Mouse (Mus musculus) limb, embryonic 13.5 days (tissue): Measurements from ENCODE around the gene Trmt2b. TPM values are rescaled to one million over a fixed set of nuclear protein-coding genes. Genes with fewer than 3 reads are reported as not detected.
"Not testable (repeated sequence)": the region's sequence is repeated elsewhere in the genome, so short reads cannot be mapped to it uniquely, and the experiment has no call there.

Experiments used
- ATAC-seq: fragments of 200-750 bp; cut with Nextera tagmentation; 2 replicates; pipeline ENCODE4 v1.8.0; 2017; ENCODE audit warnings: low read depth, moderate number of reproducible peaks, moderate TSS enrichment; ENCODE audit not compliant: low FRiP score
- H3K27ac ChIP-seq: fragments of 300-500 bp; sonication (generic); 2 replicates; pipeline ENCODE4 v1.5.1; 2015; ENCODE audit warnings: inconsistent platforms, mild to moderate bottlenecking, moderate library complexity
- H3K27me3 ChIP-seq: fragments of 300-500 bp; sonication (generic); 2 replicates; pipeline ENCODE4 v1.6.1; 2015; ENCODE audit warnings: mild to moderate bottlenecking, inconsistent platforms
- H3K36me3 ChIP-seq: fragments of 300-500 bp; sonication (generic); 2 replicates; pipeline ENCODE4 v1.6.1; 2015; ENCODE audit warnings: inconsistent platforms, mild to moderate bottlenecking, moderate library complexity
- H3K4me1 ChIP-seq: fragments of 300-500 bp; sonication (generic); 2 replicates; pipeline ENCODE4 v1.6.1; 2015; ENCODE audit warnings: inconsistent platforms
- H3K4me2 ChIP-seq: fragments of 300-500 bp; sonication (generic); replicated peaks from 2 replicates; pipeline ENCODE4 v1.6.1; 2015; ENCODE audit warnings: inconsistent platforms, mild to moderate bottlenecking, moderate library complexity
- H3K4me3 ChIP-seq: fragments of 300-500 bp; sonication (generic); 2 replicates; pipeline ENCODE4 v1.5.1; 2015; ENCODE audit warnings: moderate library complexity, mild to moderate bottlenecking, inconsistent platforms
- H3K9ac ChIP-seq: fragments of 300-500 bp; sonication (generic); 2 replicates; pipeline ENCODE4 v1.6.1; 2015; ENCODE audit warnings: mild to moderate bottlenecking, inconsistent platforms
- H3K9me3 ChIP-seq: fragments of 300-500 bp; sonication (generic); 2 replicates; pipeline ENCODE4 v1.6.1; 2016; ENCODE audit warnings: inconsistent platforms
- WGBS: fragments of 180-500 bp; shearing (Covaris S2); methylation state at CpG from one replicate; pipeline ENCODE4 v1.1.7; 2015; 5-methylcytosine and 5-hydroxymethylcytosine counted together
- polyA plus RNA-seq: library from polyadenylated mRNA; unstranded; fragments of >200 nt; fragmentation: Nextera tagmentation; extraction: Ambion mirVana; gene quantifications from 2 replicates; pipeline ENCODE4 v1.2.1, GENCODE M21; 2015

Gene Trmt2b
- 12.4 and 13.5 TPM in 2 replicates for polyA plus RNA-seq

DNA sequence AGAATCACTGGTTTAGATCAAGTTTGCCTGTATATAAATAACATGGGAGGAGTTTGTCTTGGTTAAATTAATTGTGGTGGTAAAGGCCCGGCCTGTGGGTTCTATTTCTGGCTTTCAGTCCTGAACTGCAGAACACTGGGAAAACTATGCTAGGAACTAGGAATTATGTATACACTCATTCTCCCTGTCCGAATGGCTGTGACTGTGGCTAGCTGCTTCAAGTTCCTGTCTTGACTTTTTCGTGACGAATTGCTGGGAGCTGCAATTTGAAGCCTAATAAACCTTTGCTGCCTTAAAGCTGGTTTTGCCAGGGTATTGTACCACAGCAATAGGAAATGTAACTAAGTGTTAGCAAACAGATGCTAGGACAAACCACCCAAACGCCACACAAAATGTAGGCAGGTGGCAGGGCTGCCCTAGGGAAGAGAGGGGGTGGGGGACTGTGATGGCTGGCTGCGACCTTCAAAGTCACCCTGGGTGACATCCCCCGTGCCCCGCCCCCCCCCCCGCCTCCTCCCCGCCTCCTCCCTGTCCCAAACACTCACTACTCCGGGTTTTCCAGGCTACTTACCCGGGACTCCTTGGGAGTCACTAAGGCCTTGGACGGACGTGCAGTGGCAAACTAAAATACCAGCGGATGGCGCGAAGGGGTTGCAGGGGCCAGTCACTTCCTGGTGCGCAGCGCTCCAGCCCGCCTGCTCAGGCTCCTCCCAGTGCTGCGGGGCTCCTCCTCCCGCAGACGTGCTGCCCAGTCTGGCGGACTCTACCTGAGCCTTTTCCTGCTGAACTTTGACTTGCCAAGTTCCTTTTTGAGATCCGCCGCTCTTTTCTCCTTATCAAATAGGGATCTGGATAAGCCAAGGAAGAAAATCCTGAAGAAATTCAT is at the start of gene Trmt2b:
Gene Trmt2b (minus strand): TSS at position 710 of the 886 bp plus-strand sequence.
- H3K9ac ChIP-seq = no peak within 1 kb of the TSS; the same call in 1 of the 2 replicates
- peak within 1 kb of the TSS; percentile 44 for H3K4me3 ChIP-seq
- no peaks in the 10 kb centered on the region for H3K4me1 ChIP-seq
- H3K27me3 ChIP-seq = peaks cover 7% of the 10 kb centered on the region; the same call in 1 of the 2 replicates
- peak; percentile 89 for ATAC-seq
- H3K4me2 ChIP-seq = peak within 1 kb of the TSS; percentile 57
- peak within 1 kb of the TSS; percentile 52; the same call in 1 of the 2 replicates for H3K27ac ChIP-seq
- H3K36me3 ChIP-seq = no peaks in the 10 kb centered on the region
- no peaks in the 10 kb centered on the region for H3K9me3 ChIP-seq
- 14% methylated on average over 26 of the region's 26 CpGs for WGBS

DNA sequence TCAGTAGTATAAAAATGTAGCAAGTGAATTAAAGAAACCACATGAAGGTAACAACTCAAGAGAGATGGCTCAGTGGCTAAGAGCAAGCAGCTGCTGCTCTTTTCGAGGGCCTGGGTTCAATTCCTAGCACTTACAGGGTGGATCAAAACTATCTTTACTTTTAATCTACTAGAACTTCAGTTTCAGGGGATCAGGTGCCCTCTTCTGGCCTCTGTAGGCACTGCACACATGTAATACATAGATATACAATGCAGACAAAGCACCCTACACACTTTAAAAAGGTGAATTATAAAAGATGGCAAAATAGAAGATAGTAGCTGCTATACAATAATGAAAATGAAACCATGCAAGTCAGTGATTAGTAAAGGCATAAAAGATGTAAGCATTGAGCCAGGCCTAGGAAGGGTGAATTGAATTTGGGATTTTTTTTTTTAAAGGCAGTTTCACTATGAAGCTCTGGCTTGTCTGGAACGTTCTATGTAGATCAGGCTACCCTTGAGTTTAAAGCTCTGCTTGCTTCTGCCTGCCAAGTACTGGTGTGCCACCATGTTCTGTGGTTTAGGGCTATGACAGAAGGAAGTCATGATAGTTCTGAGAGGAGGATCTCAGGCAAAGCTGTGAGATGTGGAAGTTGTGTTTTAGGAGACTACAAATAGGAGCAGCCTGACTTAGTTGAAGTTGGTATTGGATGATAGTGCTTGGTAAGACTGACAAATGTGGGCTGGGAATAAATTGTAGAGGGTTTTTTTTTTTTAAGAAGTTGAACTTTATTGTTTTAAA is 42.6 kb upstream of the Trmt2b start:
- Histone ChIP-seq H3K36me3 (no peaks in the 10 kb centered on the region; the same call in 1 of the 2 replicates), H3K9me3 (no peaks in the 10 kb centered on the region), H3K27me3 (no peaks in the 10 kb centered on the region), H3K4me1 (no peaks in the 10 kb centered on the region), H3K4me3 (no peak overlapping the region), H3K9ac (no peak overlapping the region), H3K27ac (no peak overlapping the region), H3K4me2 (no peak overlapping the region)
- ATAC-seq = no peak
- WGBS = 81% methylated on average over 2 of the region's 2 CpGs

DNA sequence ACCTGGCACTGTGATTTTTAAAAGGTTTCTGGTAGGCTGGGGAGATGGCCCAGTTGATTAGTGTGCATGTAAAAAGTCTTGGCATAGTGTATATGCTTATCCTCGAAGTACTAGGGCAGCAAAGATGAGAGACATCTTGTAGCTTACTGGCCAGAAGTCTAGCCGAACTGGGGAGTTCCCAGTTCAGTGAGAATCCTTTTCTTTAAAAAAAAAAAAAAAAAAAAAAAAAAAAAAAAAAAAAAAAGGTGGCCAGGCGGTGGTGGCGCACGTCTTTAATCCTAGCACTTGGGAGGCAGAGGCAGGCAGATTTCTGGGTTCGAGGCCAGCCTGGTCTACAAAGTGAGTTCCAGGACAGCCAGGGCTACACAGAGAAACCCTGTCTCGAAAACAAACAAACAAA is 34.4 kb upstream of the Trmt2b start:
- not testable (repeated sequence) for H3K9ac ChIP-seq, H3K4me1 ChIP-seq, H3K4me3 ChIP-seq, H3K4me2 ChIP-seq, H3K27me3 ChIP-seq, H3K27ac ChIP-seq, ATAC-seq, H3K9me3 ChIP-seq, H3K36me3 ChIP-seq
- 79% methylated on average over 4 of the region's 7 CpGs for WGBS

DNA sequence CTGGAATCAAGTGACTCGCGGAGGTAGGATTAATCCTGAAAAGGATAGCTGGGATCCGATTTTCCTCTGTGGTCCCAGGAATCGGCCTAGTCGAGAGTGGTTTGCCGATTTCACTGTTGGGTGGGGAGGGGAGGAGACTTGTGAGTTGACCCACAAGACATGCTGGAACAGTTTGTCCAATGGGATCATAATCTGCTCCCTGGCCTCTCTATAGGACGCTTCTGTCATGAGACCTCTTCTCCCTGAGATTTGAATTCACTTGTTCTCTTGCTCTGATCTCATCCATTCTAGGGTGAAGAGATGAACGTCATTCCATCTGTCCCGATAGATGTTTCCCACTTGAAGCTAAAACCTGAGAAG is 31.5 kb upstream of the Trmt2b start:
- Histone ChIP-seq H3K27me3 (no peaks in the 10 kb centered on the region; the same call in 1 of the 2 replicates), H3K36me3 (no peaks in the 10 kb centered on the region; the same call in 1 of the 2 replicates), H3K4me2 (peak overlapping the region; percentile 60), H3K4me1 (peaks cover 8% of the 10 kb centered on the region), H3K9me3 (no peaks in the 10 kb centered on the region), H3K9ac (peak overlapping the region; percentile 43; the same call in 1 of the 2 replicates), H3K4me3 (peak overlapping the region; percentile 47), H3K27ac (no peak overlapping the region)
- ATAC-seq = peak; percentile 77
- 20% methylated on average over 9 of the region's 9 CpGs for WGBS

DNA sequence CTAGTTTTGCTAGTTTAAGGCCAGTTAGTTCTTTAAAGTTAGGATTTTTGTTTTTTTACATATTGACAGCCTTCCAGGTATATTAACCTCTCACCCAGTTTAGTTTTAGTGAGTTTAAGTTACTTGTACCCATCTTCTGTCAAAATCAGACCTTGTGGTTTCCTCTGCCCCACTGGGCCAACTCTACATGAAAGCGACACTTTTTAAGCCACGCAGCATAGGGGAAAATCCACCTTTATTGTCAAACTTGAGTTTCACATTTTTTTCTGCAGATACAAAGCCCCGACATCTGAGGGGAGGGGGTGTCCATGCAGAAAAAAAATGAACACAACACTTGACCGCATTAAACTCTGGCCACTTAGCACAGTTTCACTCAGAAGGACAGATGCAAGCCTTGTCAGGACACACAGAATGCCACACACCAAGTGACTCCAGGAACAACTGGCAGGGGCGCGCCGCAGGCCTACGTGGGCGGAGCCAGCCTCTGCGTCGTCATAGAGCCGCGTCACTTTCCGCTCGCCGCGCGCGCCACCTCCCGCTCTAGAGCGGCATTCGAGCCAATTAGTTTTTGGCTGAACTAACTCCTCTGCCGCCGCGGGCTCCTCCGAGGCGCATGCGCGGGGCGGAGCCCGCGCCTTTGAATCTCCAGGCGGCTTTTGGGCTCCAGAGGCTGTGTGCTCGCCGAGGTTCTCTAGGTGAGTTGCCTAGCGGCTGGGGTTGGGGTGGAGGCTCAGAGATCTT is 30.9 kb upstream of the Trmt2b start, which contains the start of gene Cenpi:
Gene Cenpi (plus strand): TSS at position 551 of the 741 bp plus-strand sequence.
- ATAC-seq = peak; percentile 96
- H3K4me2 ChIP-seq = peak within 1 kb of the TSS; percentile 60
- 14% methylated on average over 36 of the region's 36 CpGs for WGBS
- peaks cover 8% of the 10 kb centered on the region for H3K4me1 ChIP-seq
- no peaks in the 10 kb centered on the region for H3K9me3 ChIP-seq
- no peaks in the 10 kb centered on the region; the same call in 1 of the 2 replicates for H3K27me3 ChIP-seq
- H3K4me3 ChIP-seq = peak within 1 kb of the TSS; percentile 47
- no peaks in the 10 kb centered on the region for H3K36me3 ChIP-seq
- H3K27ac ChIP-seq = 0 out of 2 replicates have a peak within 1 kb of the TSS, but pooled peaks have one; percentile 22
- peak within 1 kb of the TSS; percentile 65 for H3K9ac ChIP-seq

DNA sequence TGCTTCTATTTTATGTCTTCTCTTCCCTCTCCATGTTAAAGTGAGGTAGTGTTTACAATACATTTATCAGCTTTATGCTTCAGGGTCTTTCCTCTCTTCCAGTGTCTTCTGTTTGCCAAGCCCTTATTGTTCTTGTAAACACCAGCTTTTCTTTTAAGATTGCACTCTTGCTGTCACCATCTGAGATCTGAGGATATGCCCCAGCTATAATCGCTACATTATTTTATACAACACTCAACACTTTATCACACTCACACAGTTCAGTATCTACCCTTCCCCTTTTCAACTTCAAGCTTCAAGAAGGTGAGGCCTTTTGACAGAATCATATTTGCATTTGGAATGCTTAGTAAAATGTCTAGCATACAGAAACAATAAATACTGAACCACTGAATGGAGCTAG is 26.5 kb upstream of the Trmt2b start:
- H3K9me3 ChIP-seq = no peaks in the 10 kb centered on the region
- 86% methylated on average over 1 of the region's 1 CpGs for WGBS
- no peak for ATAC-seq
- H3K4me2 ChIP-seq = no peak overlapping the region
- H3K36me3 ChIP-seq = no peaks in the 10 kb centered on the region
- no peaks in the 10 kb centered on the region for H3K4me1 ChIP-seq
- H3K27ac ChIP-seq = no peak overlapping the region
- no peak overlapping the region for H3K4me3 ChIP-seq
- no peak overlapping the region for H3K9ac ChIP-seq
- peaks cover 4% of the 10 kb centered on the region; the same call in 1 of the 2 replicates for H3K27me3 ChIP-seq

DNA sequence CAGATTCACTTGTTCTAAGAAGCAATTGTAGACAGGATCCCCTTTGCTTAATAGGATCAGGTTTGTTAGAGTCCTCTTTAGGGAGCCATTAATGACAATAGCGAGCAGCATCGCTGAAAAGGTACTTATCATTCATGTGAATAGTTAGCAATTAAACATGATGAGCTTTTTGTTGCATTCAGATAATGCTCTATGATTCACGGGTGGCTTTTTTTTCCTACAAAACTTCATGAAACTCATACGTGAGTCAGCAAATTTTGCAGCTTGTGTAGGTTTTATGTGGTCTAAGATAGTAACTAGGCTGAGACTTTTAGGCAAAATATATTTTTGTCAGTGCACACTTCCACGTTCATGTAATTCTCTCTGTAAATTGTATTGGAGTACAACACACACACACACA is 23.4 kb upstream of the Trmt2b start:
- Histone ChIP-seq H3K27ac (no peak overlapping the region), H3K4me2 (no peak overlapping the region), H3K27me3 (peaks cover 25% of the 10 kb centered on the region; the same call in 1 of the 2 replicates), H3K4me3 (no peak overlapping the region), H3K9me3 (no peaks in the 10 kb centered on the region), H3K4me1 (no peaks in the 10 kb centered on the region), H3K9ac (no peak overlapping the region), H3K36me3 (no peaks in the 10 kb centered on the region)
- 72% methylated on average over 5 of the region's 5 CpGs for WGBS
- no peak for ATAC-seq

DNA sequence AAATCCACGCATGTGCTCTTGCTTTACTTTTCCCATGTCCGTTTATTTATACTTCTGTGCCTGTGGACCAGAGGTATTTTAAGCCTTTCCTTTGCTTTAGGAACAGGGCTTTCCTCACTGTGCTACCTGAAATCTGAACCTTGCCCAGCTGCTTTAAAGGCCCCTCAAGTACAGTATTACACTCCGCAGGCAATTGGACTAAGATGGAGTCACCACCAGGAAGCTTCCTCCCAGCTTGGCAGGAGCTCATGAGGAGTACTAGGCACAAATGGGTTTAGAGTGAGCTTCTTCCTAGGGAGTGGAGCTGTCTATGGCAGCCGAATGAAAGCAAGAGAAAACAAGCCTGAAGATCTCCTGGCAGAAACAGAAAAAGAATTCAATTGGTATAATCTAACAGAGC is 20.4 kb upstream of the Trmt2b start:
- H3K4me1 ChIP-seq = no peaks in the 10 kb centered on the region
- H3K9me3 ChIP-seq = no peaks in the 10 kb centered on the region
- H3K27ac ChIP-seq = no peak overlapping the region
- H3K36me3 ChIP-seq = no peaks in the 10 kb centered on the region
- ATAC-seq = 0 out of 2 replicates have a peak, but pooled peaks have one; percentile 34
- H3K9ac ChIP-seq = no peak overlapping the region
- H3K4me3 ChIP-seq = peak overlapping the region; percentile 51
- WGBS = 29% methylated on average over 4 of the region's 4 CpGs
- H3K27me3 ChIP-seq = peaks cover 43% of the 10 kb centered on the region
- peak overlapping the region; percentile 66 for H3K4me2 ChIP-seq

DNA sequence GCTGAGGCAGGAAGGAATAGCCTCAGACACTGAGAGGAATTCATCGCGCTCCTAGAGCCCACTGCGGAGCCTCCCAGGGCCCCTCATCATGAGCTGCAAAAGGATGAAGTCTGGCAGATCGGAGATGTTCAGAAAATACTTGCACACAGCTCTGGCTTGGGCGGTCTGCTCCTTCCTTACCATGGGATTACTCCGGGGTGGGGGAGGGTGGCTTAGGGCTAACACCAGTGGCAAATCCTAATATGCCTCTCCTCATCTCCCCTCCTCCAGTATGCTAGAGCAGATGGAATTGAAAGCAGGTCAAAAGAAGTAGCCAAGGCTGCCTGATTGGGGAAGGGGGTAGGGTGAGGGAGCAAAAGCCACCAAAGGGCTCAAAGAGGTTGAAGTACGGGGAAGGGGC is 20.0 kb upstream of the Trmt2b start:
- no peaks in the 10 kb centered on the region for H3K36me3 ChIP-seq
- peak overlapping the region; percentile 51 for H3K4me3 ChIP-seq
- 0 out of 2 replicates have a peak overlapping the region, but pooled peaks have one; percentile 60 for H3K9ac ChIP-seq
- H3K27ac ChIP-seq = no peak overlapping the region
- H3K27me3 ChIP-seq = peaks cover 47% of the 10 kb centered on the region
- no peaks in the 10 kb centered on the region for H3K9me3 ChIP-seq
- peak; percentile 26; the same call in 1 of the 2 replicates for ATAC-seq
- H3K4me2 ChIP-seq = peak overlapping the region; percentile 66
- H3K4me1 ChIP-seq = no peaks in the 10 kb centered on the region
- 26% methylated on average over 7 of the region's 7 CpGs for WGBS

DNA sequence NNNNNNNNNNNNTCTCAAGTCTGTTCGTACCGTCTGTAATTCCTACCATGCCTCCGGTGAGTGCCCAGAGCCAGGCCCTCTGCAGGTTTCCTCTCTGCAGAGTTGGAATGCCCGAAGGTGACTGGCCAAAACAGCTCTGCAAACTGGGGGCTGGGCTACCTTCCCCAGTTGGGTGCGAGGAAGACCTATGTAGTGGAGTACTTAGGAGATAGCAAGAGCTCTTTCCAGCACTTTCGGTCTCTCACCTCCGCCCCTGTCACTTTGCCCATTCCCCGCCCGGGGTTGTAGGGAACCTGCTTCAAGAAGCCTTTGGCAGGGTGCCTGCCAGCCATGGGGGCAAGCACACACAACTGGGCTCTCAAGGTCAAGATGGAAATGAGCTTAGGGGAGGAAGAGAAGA is 19.5 kb upstream of the Trmt2b start:
- 20% methylated on average over 9 of the region's 9 CpGs for WGBS
- Histone ChIP-seq H3K4me1 (no peaks in the 10 kb centered on the region), H3K4me2 (peak overlapping the region; percentile 66), H3K9me3 (no peaks in the 10 kb centered on the region), H3K9ac (peak overlapping the region; percentile 60; the same call in 1 of the 2 replicates), H3K36me3 (no peaks in the 10 kb centered on the region), H3K4me3 (peak overlapping the region; percentile 51), H3K27me3 (peaks cover 52% of the 10 kb centered on the region), H3K27ac (no peak overlapping the region)
- peak; percentile 55; the same call in 1 of the 2 replicates for ATAC-seq

DNA sequence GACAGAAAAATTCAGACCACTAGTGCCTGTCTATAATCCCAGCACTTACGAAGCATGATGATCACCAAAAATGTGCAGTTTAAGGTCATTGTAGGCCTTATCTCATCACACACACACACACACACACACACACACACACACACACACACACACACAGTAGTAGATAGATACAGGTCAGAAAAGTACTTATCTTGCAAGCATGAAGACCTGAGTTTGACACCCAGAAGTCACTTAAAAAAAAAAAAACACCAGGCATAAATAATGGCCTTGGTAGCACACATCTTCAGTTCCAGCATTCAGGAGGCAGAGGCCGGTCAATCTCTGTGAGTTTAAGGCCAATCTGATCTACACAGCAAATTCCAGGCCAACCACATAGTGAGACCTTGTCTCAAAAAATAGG is 10.5 kb upstream of the Trmt2b start:
- Histone ChIP-seq H3K27ac (no peak overlapping the region), H3K9ac (no peak overlapping the region), H3K4me3 (no peak overlapping the region), H3K9me3 (no peaks in the 10 kb centered on the region), H3K4me2 (no peak overlapping the region), H3K36me3 (no peaks in the 10 kb centered on the region), H3K27me3 (peaks cover 32% of the 10 kb centered on the region; the same call in 1 of the 2 replicates), H3K4me1 (no peaks in the 10 kb centered on the region)
- ATAC-seq = no peak
- WGBS = 92% methylated on average over 2 of the region's 2 CpGs
